Mouse (Mus musculus) lung, embryonic 16.5 days (tissue): ENCODE data around the gene Golph3. TPM values are rescaled to one million over a fixed set of nuclear protein-coding genes. Genes with fewer than 3 reads are reported as not detected.

Experiments used
- ATAC-seq: fragments of 200-750 bp; cut with Nextera tagmentation; 2 replicates; pipeline ENCODE4 v1.8.0; 2017; ENCODE audit warnings: low read depth, mild to moderate bottlenecking, moderate library complexity
- H3K27ac ChIP-seq: fragments of 300-500 bp; sonication (generic); 2 replicates; pipeline ENCODE4 v1.5.1; 2014; ENCODE audit warnings: mild to moderate bottlenecking, control low read depth, low read length
- H3K27me3 ChIP-seq: fragments of 300-500 bp; sonication (generic); 2 replicates; pipeline ENCODE4 v1.6.1; 2014; ENCODE audit warnings: low read depth, low read length, mixed read lengths; ENCODE audit not compliant: control insufficient read depth, insufficient read depth
- H3K36me3 ChIP-seq: fragments of 300-500 bp; sonication (generic); 2 replicates; pipeline ENCODE4 v1.6.1; 2014; ENCODE audit warnings: low read length; ENCODE audit not compliant: control insufficient read depth, insufficient read depth
- H3K4me1 ChIP-seq: fragments of 300-500 bp; sonication (generic); replicated peaks from 2 replicates; pipeline ENCODE4 v1.6.1; 2014; ENCODE audit warnings: low read length, mixed read lengths; ENCODE audit not compliant: control insufficient read depth, insufficient read depth
- H3K4me2 ChIP-seq: fragments of 300-500 bp; sonication (generic); 2 replicates; pipeline ENCODE4 v1.6.1; 2014; ENCODE audit warnings: low read depth, low read length, control low read depth
- H3K4me3 ChIP-seq: fragments of 300-500 bp; sonication (generic); 2 replicates; pipeline ENCODE4 v1.5.1; 2014; ENCODE audit warnings: mild to moderate bottlenecking, low read length, control low read depth
- H3K9ac ChIP-seq: fragments of 300-500 bp; sonication (generic); 2 replicates; pipeline ENCODE4 v1.6.1; 2014; ENCODE audit warnings: low read length, control low read depth
- H3K9me3 ChIP-seq: fragments of 300-500 bp; sonication (generic); 2 replicates; pipeline ENCODE4 v1.6.1; 2016; ENCODE audit warnings: low read length; ENCODE audit not compliant: control insufficient read depth
- WGBS: fragments of 180-500 bp; shearing (Covaris S2); extraction: QIAGEN DNeasy Blood & Tissue Kit; methylation state at CpG from one replicate; pipeline ENCODE4 v1.1.7; 2014; 5-methylcytosine and 5-hydroxymethylcytosine counted together
- polyA plus RNA-seq: library from polyadenylated mRNA; unstranded; fragments of >200 nt; fragmentation: Nextera tagmentation; extraction: Ambion mirVana; gene quantifications from 2 replicates; pipeline ENCODE4 v1.2.1, GENCODE M21; 2015

The Golph3 gene
- polyA plus RNA-seq, 1 experiment from 2014 or later = 71.3 TPM

DNA sequence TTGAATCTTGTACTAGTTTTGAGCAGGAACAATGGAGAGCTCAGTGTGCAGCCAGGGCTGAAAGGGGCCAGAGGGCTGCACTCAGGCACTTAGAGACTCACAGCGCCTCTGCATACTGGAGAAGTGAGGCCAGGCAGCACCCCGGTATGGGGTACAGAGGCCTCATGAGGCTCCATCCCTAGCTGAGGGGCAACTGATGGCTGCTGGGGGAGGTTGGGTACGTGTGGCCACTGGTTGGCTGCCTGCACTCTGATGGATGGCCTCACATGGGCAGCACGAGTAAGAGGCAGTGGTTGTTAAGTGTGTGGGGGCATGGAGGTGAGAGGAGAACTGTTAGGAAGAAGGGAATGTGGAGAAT, 20.1 kb downstream of the Golph3 start:
- Histone ChIP-seq H3K27ac (no peak overlapping the region), H3K36me3 (peaks cover 10% of the 10 kb centered on the region), H3K9ac (no peak overlapping the region), H3K9me3 (no peaks in the 10 kb centered on the region), H3K4me2 (no peak overlapping the region), H3K27me3 (no peaks in the 10 kb centered on the region), H3K4me1 (no peaks in the 10 kb centered on the region), H3K4me3 (no peak overlapping the region)
- ATAC-seq = 0 out of 2 replicates have a peak, but pooled peaks have one; percentile 23
- 51% methylated on average over 4 of the region's 4 CpGs for WGBS

DNA sequence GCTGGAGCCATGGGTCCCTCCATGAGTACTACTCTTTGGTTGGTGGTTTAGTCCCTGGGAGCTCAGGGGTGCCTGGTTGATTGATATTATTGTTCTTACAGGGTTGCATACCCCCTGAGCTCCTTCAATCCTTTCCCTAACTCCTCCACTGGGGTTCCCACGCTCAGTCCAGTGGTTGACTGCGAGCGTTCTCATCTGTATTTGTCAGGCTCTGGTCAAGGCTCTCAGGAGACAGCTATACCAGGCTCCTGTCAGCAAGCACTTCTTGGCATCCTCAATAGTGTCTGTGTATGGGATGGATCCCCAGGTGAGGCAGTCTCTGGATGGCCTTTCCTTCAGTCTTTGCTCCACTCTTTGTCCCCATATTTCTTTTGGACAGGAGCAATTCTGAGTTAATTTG, 25.7 kb downstream of the Golph3 start:
- no peak for ATAC-seq
- WGBS = 83% methylated on average over 3 of the region's 3 CpGs

DNA sequence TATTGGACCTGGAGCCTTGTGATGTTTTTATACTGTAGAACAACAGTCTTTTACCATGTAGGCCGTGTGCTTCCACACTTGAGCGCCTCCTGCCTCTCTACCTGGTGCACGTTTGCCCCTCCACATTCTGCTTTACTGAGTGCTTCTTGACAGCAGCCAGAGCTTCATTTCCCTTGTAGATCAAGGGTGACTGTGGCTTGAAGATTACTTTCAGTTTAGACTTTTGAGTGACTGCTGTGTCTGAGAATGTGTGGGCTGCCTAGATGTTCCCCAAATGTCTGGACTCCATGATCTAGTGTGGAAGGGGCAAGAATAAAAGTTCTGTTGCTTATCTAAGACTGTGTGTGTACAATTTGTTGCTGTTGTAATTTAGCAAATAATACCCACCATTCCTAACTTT, 27.7 kb downstream of the Golph3 start:
- Histone ChIP-seq H3K9ac (no peak overlapping the region), H3K4me2 (no peak overlapping the region), H3K27ac (no peak overlapping the region), H3K4me3 (no peak overlapping the region), H3K4me1 (peaks cover 2% of the 10 kb centered on the region; the same call in 1 of the 2 replicates), H3K36me3 (peaks cover 26% of the 10 kb centered on the region), H3K27me3 (no peaks in the 10 kb centered on the region), H3K9me3 (no peaks in the 10 kb centered on the region)
- ATAC-seq = no peak
- WGBS = 75% methylated on average over 3 of the region's 3 CpGs

More for the DNA sequence above, 25.7 kb downstream of the Golph3 start:
- Histone ChIP-seq H3K4me3 (no peak overlapping the region), H3K4me2 (no peak overlapping the region), H3K27ac (no peak overlapping the region), H3K36me3 (peaks cover 25% of the 10 kb centered on the region), H3K9ac (no peak overlapping the region), H3K4me1 (peaks cover 2% of the 10 kb centered on the region; the same call in 1 of the 2 replicates), H3K27me3 (no peaks in the 10 kb centered on the region), H3K9me3 (no peaks in the 10 kb centered on the region)

DNA sequence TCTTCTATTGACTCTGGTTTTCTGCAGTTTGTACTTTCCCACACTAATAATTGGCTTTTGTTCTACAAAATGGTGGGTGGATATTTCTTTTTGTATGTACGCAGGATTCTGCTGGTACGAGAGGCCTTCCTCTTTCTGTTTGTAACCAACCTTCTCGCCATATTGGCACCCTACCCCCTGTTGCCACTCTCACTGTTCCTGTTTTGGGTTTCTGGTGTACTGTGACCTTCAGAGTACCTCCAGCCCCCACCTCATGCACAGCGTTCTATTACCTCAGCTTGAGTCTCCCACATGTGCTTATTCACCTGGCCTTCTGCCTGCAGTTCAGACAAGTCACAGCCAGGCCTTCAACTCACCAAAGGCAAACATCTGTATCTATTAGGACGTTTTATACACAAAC, 28.6 kb downstream of the Golph3 start:
- WGBS = 77% methylated on average over 5 of the region's 5 CpGs
- Histone ChIP-seq H3K9ac (no peak overlapping the region), H3K9me3 (no peaks in the 10 kb centered on the region), H3K4me2 (no peak overlapping the region), H3K27me3 (no peaks in the 10 kb centered on the region), H3K4me1 (peaks cover 2% of the 10 kb centered on the region; the same call in 1 of the 2 replicates), H3K4me3 (no peak overlapping the region), H3K27ac (no peak overlapping the region), H3K36me3 (peaks cover 32% of the 10 kb centered on the region)
- ATAC-seq = no peak

DNA sequence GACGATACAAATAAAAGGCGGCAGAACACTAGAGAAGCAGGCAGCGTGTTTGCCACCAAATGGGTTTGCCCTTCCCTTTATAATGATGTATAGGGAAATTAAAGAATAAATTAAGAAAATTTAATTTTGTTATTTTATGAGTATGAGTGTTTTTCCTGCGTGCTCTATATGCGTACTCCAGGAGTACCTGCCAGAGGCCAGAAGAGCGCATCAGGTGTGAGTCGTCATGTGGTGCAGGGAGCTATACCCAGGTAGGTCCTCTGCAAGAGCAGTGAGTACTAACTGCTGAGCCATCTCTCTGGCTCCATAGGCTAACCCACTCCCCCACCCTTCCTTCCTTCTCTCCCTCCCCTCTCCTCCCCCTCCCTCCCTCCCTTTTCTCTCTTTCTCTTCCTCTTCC, 30.2 kb downstream of the Golph3 start:
- Histone ChIP-seq H3K36me3 (peaks cover 33% of the 10 kb centered on the region), H3K27me3 (no peaks in the 10 kb centered on the region), H3K4me3 (no peak overlapping the region), H3K4me1 (peaks cover 2% of the 10 kb centered on the region; the same call in 1 of the 2 replicates), H3K9me3 (no peaks in the 10 kb centered on the region), H3K27ac (no peak overlapping the region), H3K9ac (no peak overlapping the region), H3K4me2 (no peak overlapping the region)
- 93% methylated on average over 7 of the region's 7 CpGs for WGBS
- ATAC-seq = no peak

DNA sequence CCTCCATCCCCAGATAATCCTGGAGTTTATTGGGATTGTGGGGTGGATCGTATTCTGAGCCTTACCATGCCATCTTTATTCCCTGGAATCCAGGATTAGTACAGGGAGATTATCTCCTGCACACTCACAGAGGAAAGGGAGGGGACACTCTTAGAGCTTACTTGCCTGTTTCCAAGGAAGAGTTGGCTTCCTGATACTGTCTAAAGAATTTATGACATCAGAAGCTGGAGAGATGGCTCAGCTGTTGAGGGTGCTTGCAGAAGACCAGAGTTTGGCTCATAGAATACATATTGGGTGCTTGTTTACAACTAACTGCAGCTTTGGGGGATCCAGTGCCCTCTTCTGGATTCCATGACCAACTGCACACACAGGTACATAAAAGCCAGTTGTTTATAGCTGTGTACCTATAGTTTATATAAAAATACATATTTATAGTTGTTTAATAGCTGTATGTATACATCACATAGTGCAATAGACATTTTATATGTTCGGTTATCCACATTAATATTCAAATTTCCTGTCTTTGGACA, 33.1 kb downstream of the Golph3 start:
- H3K4me2 ChIP-seq = no peak overlapping the region
- 91% methylated on average over 2 of the region's 2 CpGs for WGBS
- H3K36me3 ChIP-seq = peaks cover 34% of the 10 kb centered on the region
- no peaks in the 10 kb centered on the region for H3K9me3 ChIP-seq
- no peaks in the 10 kb centered on the region for H3K4me1 ChIP-seq
- no peak overlapping the region for H3K27ac ChIP-seq
- no peak for ATAC-seq
- H3K27me3 ChIP-seq = no peaks in the 10 kb centered on the region
- no peak overlapping the region for H3K9ac ChIP-seq
- no peak overlapping the region for H3K4me3 ChIP-seq

DNA sequence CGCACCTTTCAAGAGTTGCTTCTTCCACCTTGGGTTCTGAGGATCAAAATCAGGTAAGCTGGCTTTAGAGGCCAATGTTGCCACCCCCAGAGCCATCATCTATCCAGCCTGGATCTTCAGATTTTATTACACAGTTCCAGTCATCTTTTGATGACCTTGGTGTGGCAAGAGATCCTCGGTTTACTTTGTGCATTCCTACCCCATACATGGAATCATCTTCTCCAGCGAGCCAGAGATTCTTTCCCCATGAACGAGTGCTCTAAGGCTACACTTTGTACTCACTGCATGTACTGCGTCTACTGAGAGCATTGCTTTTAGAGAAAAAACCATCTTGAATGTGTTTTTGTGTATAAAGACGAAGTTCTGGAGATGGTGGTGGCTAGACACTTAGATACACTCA, 34.0 kb downstream of the Golph3 start:
- Histone ChIP-seq H3K9me3 (no peaks in the 10 kb centered on the region), H3K4me2 (no peak overlapping the region), H3K9ac (no peak overlapping the region), H3K27ac (no peak overlapping the region), H3K27me3 (no peaks in the 10 kb centered on the region), H3K4me1 (no peaks in the 10 kb centered on the region), H3K36me3 (peaks cover 26% of the 10 kb centered on the region; the same call in 1 of the 2 replicates), H3K4me3 (no peak overlapping the region)
- WGBS = 82% methylated on average over 6 of the region's 6 CpGs
- no peak for ATAC-seq

DNA sequence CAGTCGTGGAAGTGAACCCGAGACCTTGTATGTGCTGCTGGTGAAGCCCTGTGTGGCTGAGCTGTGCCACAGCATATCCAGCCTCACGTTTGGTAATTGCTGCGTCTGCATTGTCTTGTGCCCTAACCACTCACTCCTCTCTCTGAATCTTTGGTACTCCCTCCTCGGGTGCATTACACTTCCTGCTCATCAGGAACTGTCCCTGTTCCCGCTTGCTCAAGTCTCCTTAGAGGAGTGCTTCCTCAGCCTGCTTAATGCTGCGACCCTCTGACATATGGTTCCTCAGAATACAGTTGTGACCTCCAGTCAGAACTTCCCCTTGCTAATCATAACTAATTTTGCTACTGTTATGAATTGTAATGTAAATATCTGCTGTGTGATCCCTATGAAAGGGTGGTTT, 34.7 kb downstream of the Golph3 start:
- H3K4me1 ChIP-seq = no peaks in the 10 kb centered on the region
- no peaks in the 10 kb centered on the region for H3K9me3 ChIP-seq
- H3K4me3 ChIP-seq = no peak overlapping the region
- H3K36me3 ChIP-seq = peaks cover 24% of the 10 kb centered on the region; the same call in 1 of the 2 replicates
- H3K4me2 ChIP-seq = no peak overlapping the region
- H3K27ac ChIP-seq = no peak overlapping the region
- 53% methylated on average over 7 of the region's 7 CpGs for WGBS
- no peaks in the 10 kb centered on the region for H3K27me3 ChIP-seq
- 0 out of 2 replicates have a peak, but pooled peaks have one; percentile 21 for ATAC-seq
- no peak overlapping the region for H3K9ac ChIP-seq

DNA sequence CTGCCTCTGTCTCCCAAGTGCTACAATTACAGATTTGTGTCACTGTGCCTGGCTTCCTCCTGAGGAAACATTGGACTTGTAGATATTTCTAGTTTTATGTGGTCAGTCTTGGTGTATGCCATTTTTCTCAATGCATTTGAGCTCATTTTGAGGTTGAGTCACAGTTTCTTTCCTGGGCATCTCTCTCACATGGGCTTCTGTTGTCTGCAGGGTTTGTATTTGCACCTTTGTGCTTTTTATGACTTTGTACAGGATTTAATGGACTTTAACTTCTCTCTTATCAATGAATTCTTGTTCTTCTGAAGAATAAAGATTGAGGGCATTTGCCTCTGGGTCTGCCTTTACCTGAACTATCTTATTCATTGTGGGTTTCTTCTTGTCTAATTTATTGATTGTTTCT, 36.2 kb downstream of the Golph3 start:
- H3K36me3 ChIP-seq = peaks cover 17% of the 10 kb centered on the region; the same call in 1 of the 2 replicates
- H3K9me3 ChIP-seq = no peaks in the 10 kb centered on the region
- H3K4me3 ChIP-seq = no peak overlapping the region
- ATAC-seq = no peak
- no peaks in the 10 kb centered on the region for H3K4me1 ChIP-seq
- no peaks in the 10 kb centered on the region for H3K27me3 ChIP-seq
- H3K9ac ChIP-seq = no peak overlapping the region
- H3K27ac ChIP-seq = no peak overlapping the region
- H3K4me2 ChIP-seq = no peak overlapping the region

DNA sequence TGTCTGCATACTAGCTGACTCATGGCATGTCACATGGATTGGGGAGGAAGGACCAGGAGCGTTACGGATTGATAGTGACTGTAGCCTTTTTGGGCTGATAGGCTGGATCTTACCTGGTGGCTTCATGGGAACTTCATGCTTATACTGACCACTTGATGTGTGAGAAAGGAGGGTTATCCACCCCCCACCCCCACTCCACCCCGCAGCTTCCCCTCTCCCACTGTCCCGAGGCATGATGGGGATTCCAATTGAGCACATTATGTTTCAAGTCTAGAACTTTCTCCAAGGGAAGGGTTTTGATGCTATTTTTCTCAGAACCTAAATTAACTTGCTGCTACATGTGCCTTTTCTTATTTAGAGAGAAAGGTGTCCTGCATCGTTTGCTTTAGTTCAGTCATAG, 37.1 kb downstream of the Golph3 start:
- ATAC-seq = no peak
- H3K4me1 ChIP-seq = no peaks in the 10 kb centered on the region
- H3K36me3 ChIP-seq = peaks cover 12% of the 10 kb centered on the region; the same call in 1 of the 2 replicates
- WGBS = 94% methylated on average over 5 of the region's 5 CpGs
- H3K9me3 ChIP-seq = no peaks in the 10 kb centered on the region
- H3K4me2 ChIP-seq = no peak overlapping the region
- no peak overlapping the region for H3K27ac ChIP-seq
- H3K27me3 ChIP-seq = no peaks in the 10 kb centered on the region
- no peak overlapping the region for H3K4me3 ChIP-seq
- H3K9ac ChIP-seq = no peak overlapping the region
